Mouse (Mus musculus): ENCODE results near the gene Lamc3. TPM values are rescaled to one million over a fixed set of nuclear protein-coding genes. Genes with fewer than 3 reads are reported as not detected.
A peak's percentile ranks its signal among the peaks of the same experiment; 100 is the strongest.

Gene Lamc3
- polyA plus RNA-seq, 1 experiment from 2014 or later = 0.02 TPM

DNA sequence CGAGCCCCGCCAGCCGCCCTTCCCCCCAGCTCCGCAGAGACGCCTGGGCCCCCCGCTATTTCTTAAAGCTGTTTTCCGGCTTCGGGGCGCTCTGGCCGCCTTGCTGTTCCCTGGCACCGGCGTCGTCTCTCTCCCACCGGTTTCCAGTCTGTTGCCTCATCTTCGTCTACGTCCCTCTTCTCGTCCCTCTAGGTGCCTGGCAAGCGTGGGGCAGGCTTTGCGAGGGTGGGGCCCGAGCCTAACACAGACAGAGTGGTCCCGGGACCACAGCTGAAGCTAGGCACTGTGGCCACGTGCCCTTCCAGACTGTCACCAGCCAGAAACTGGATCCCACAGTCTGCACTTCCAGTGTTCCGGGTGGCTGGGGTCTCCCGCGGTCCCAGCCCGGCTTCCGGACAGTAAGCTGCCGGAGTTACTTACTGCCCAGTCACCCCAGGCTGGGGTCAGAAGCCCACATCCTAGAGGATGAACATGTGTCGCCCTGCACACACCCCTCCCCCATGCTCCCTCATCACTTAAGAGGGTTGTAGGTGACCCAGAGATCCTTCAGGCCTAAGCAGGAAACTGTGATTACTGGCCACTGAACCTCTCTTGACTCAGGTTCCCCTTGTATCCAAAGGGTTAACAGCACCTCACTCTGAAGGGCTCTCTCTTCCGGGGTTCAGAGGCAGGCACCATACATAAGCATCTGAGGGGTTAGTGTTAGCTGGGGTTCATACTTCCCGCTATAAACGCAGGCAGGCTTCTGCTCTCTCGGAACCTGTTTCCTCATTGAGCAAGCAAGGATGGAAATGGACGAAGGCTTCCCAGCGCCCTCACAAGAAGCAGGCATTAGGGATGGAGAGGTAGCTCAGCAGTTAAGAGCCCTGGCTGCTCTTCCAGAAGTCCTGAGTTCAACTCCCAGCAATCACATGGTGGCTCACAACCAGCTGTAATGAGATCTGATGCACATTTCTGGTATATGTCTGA is 40.1 kb upstream of the Lamc3 start:
- H3K9me3 ChIP-seq (ENCODE audit: low read length) = no peaks in the 10 kb centered on the region
- 5% methylated on average over 35 of the region's 35 CpGs for WGBS (ENCODE audit: insufficient replicate concordance)
- no peak overlapping the region for H3K9ac ChIP-seq (replicated peaks)
- DNase-seq (no peak), ATAC-seq (no peak)
- TF ChIP-seq EP300 (IDR thresholded peaks at IDR 0.05; ENCODE audit: low read depth) (no peak), CTCF (IDR thresholded peaks at IDR 0.05; ENCODE audit: low read depth) (no peak)
- H3K27ac ChIP-seq (ENCODE audit: low read depth) = no peak overlapping the region
- peak overlapping the region; percentile 76 for H3K4me2 ChIP-seq (ENCODE audit: low read depth, low read length)
- peaks cover 43% of the 10 kb centered on the region for H3K27me3 ChIP-seq (ENCODE audit: insufficient read depth, low read length)
- H3K4me3 ChIP-seq (ENCODE audit: low read depth, low read length) = peak overlapping the region; percentile 52
- peaks cover 14% of the 10 kb centered on the region for H3K4me1 ChIP-seq (ENCODE audit: insufficient read depth)
- H3K36me3 ChIP-seq (replicated peaks; ENCODE audit: insufficient read depth, low read length) = no peaks in the 10 kb centered on the region

DNA sequence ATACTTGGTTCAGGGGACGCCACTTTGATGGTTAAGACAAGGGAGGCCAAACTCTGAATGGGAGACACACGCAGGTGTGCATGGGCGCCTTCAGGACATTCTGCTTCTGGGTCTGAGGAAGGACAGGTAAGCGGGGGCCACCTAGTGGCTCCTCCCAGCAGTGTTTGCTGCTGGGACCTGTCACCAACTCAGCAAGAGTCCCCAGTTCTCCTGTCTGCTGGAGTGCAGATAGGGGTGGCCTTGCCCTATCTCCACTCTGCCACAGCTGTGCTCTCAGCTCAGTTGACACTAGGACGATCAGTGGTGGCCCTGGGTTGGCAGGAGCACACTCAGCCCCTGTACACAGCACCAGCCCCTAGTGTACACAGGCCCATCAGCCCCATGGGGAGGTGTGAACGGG is 39.2 kb upstream of the Lamc3 start:
- H3K4me3 ChIP-seq (ENCODE audit: low read depth, low read length) = no peak overlapping the region
- WGBS (ENCODE audit: insufficient replicate concordance) = 16% methylated on average over 6 of the region's 6 CpGs
- no peaks in the 10 kb centered on the region for H3K9me3 ChIP-seq (ENCODE audit: low read length)
- H3K4me1 ChIP-seq (ENCODE audit: insufficient read depth) = peaks cover 14% of the 10 kb centered on the region
- H3K36me3 ChIP-seq (replicated peaks; ENCODE audit: insufficient read depth, low read length) = no peaks in the 10 kb centered on the region
- no peak overlapping the region for H3K27ac ChIP-seq (ENCODE audit: low read depth)
- ATAC-seq = peak; percentile 70
- H3K27me3 ChIP-seq (ENCODE audit: insufficient read depth, low read length) = peaks cover 43% of the 10 kb centered on the region
- peak; percentile 54 for DNase-seq
- H3K9ac ChIP-seq (replicated peaks) = no peak overlapping the region
- TF ChIP-seq CTCF (IDR thresholded peaks at IDR 0.05; ENCODE audit: low read depth) = peak; percentile 68
- no peak for TF ChIP-seq EP300 (IDR thresholded peaks at IDR 0.05; ENCODE audit: low read depth)
- H3K4me2 ChIP-seq (ENCODE audit: low read depth, low read length) = no peak overlapping the region

GRCm38 (mm10) chr2:31850141-31850540 is 37.0 kb upstream of the Lamc3 start:
- H3K27me3 ChIP-seq (ENCODE audit: insufficient read depth, low read length) = peaks cover 21% of the 10 kb centered on the region
- TF ChIP-seq CTCF (IDR thresholded peaks at IDR 0.05; ENCODE audit: low read depth) = no peak
- no peak for TF ChIP-seq EP300 (IDR thresholded peaks at IDR 0.05; ENCODE audit: low read depth)
- H3K36me3 ChIP-seq (replicated peaks; ENCODE audit: insufficient read depth, low read length) = no peaks in the 10 kb centered on the region
- H3K27ac ChIP-seq (ENCODE audit: low read depth) = no peak overlapping the region
- H3K4me2 ChIP-seq (ENCODE audit: low read depth, low read length) = no peak overlapping the region
- DNase-seq (no peak), ATAC-seq (no peak)
- H3K9me3 ChIP-seq (ENCODE audit: low read length) = no peaks in the 10 kb centered on the region
- H3K4me3 ChIP-seq (ENCODE audit: low read depth, low read length) = no peak overlapping the region
- H3K4me1 ChIP-seq (ENCODE audit: insufficient read depth) = peaks cover 18% of the 10 kb centered on the region
- 64% methylated on average over 12 of the region's 12 CpGs for WGBS (ENCODE audit: insufficient replicate concordance)
- H3K9ac ChIP-seq (replicated peaks) = no peak overlapping the region

DNA sequence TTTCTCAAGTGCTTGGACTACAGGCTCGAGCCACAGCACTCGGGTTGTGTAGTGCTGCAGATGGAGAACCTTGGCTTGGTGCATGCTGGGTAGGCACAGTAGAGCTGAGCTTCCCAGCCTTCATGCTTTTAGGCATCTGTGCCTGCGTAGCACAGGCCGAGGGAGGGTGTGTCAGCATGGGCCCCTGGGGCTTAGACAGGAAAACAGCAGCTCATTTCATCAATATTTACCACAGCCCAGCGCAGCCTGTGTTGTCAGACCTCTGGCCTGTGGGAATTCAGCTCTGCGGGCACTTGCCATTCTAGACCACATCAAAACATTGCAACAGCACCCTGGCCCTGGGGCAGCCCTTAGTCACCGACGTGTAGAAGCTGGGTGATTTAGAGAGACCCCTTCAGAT is 31.1 kb upstream of the Lamc3 start:
- DNase-seq = peak; percentile 60
- TF ChIP-seq CTCF (IDR thresholded peaks at IDR 0.05; ENCODE audit: low read depth) (no peak), EP300 (IDR thresholded peaks at IDR 0.05; ENCODE audit: low read depth) (no peak)

DNA sequence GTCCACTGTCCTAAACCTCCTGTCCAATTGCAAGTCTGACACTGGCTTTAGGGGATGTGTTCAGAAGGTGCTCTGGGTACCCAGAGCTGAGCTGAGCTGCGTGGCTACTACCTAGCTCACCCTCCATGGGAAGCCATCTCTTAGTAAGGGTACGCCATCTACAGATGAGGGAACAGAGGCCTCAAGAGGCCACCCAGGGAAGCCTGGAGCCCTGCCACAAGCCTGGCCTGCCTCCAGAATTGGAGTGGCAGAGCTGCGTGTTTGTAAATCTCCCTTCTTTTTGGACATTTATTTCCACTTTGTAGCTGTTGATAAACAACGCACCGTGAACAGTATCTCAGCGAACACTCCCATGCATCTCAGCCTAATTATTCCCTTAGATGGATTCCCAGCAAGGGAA is 29.9 kb upstream of the Lamc3 start:
- H3K4me3 ChIP-seq (ENCODE audit: low read depth, low read length) = no peak overlapping the region
- TF ChIP-seq EP300 (IDR thresholded peaks at IDR 0.05; ENCODE audit: low read depth) (no peak), CTCF (IDR thresholded peaks at IDR 0.05; ENCODE audit: low read depth) (no peak)
- no peak for ATAC-seq
- no peaks in the 10 kb centered on the region for H3K36me3 ChIP-seq (replicated peaks; ENCODE audit: insufficient read depth, low read length)
- DNase-seq = no peak
- 69% methylated on average over 6 of the region's 6 CpGs for WGBS (ENCODE audit: insufficient replicate concordance)
- H3K27me3 ChIP-seq (ENCODE audit: insufficient read depth, low read length) = no peaks in the 10 kb centered on the region
- H3K9ac ChIP-seq (replicated peaks) = no peak overlapping the region
- peaks cover 10% of the 10 kb centered on the region for H3K4me1 ChIP-seq (ENCODE audit: insufficient read depth)
- no peaks in the 10 kb centered on the region for H3K9me3 ChIP-seq (ENCODE audit: low read length)
- H3K4me2 ChIP-seq (ENCODE audit: low read depth, low read length) = no peak overlapping the region
- H3K27ac ChIP-seq (ENCODE audit: low read depth) = no peak overlapping the region

More for the DNA sequence above, 31.1 kb upstream of the Lamc3 start:
- H3K36me3 ChIP-seq (replicated peaks; ENCODE audit: insufficient read depth, low read length) = no peaks in the 10 kb centered on the region
- no peaks in the 10 kb centered on the region for H3K9me3 ChIP-seq (ENCODE audit: low read length)
- H3K27me3 ChIP-seq (ENCODE audit: insufficient read depth, low read length) = no peaks in the 10 kb centered on the region
- no peak overlapping the region for H3K9ac ChIP-seq (replicated peaks)
- H3K27ac ChIP-seq (ENCODE audit: low read depth) = no peak overlapping the region
- WGBS (ENCODE audit: insufficient replicate concordance) = 42% methylated on average over 8 of the region's 8 CpGs
- ATAC-seq = peak; percentile 86
- H3K4me2 ChIP-seq (ENCODE audit: low read depth, low read length) = no peak overlapping the region
- no peak overlapping the region for H3K4me3 ChIP-seq (ENCODE audit: low read depth, low read length)
- peaks cover 10% of the 10 kb centered on the region for H3K4me1 ChIP-seq (ENCODE audit: insufficient read depth)

DNA sequence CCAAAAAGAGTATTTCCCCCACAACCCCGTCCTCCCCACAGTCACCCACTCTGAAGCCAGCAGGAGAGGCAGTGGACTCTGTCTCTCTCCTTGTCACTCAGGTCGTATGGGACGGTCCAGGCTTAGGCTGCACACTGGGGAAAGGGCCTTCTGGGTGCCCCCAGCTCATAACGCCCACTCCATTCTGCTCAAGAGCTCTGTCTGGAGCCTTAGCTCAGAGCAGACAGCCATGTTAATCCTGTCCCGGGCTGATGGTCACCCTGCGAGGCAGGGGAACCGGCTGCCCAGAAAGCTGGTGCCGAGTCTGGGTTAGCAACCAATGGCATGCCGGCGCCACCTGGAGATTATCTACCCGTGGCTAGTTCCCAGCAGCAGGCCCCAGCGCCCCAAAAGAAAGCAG is 28.6 kb upstream of the Lamc3 start:
- Histone ChIP-seq H3K27ac (ENCODE audit: low read depth) (no peak overlapping the region), H3K9ac (replicated peaks) (no peak overlapping the region), H3K4me2 (ENCODE audit: low read depth, low read length) (no peak overlapping the region), H3K4me3 (ENCODE audit: low read depth, low read length) (no peak overlapping the region), H3K4me1 (ENCODE audit: insufficient read depth) (peaks cover 10% of the 10 kb centered on the region), H3K36me3 (replicated peaks; ENCODE audit: insufficient read depth, low read length) (no peaks in the 10 kb centered on the region), H3K9me3 (ENCODE audit: low read length) (no peaks in the 10 kb centered on the region), H3K27me3 (ENCODE audit: insufficient read depth, low read length) (no peaks in the 10 kb centered on the region)
- DNase-seq (no peak), ATAC-seq (no peak)
- WGBS (ENCODE audit: insufficient replicate concordance) = 49% methylated on average over 12 of the region's 12 CpGs
- TF ChIP-seq EP300 (IDR thresholded peaks at IDR 0.05; ENCODE audit: low read depth) = no peak
- no peak for TF ChIP-seq CTCF (IDR thresholded peaks at IDR 0.05; ENCODE audit: low read depth)

All from liver, postnatal 0 days (tissue).